Mouse (Mus musculus) C2C12 (cell line): Measurements from ENCODE around the gene Cep250.

ENCODE experiments used
- CEBPB ChIP-seq: IDR thresholded peaks from one replicate; pipeline ENCODE4 v1.6.1; 2011; ENCODE audit warnings: low read depth, mild to moderate bottlenecking, control low read depth, moderate library complexity
- CTCF ChIP-seq: IDR thresholded peaks from one replicate; pipeline ENCODE4 v1.5.1; 2011; ENCODE audit not compliant: control insufficient read depth, insufficient read depth, insufficient read length
- MAX ChIP-seq: IDR thresholded peaks from one replicate; pipeline ENCODE4 v1.6.1; 2011; ENCODE audit warnings: mild to moderate bottlenecking, control low read depth
- MYOD1 ChIP-seq: IDR thresholded peaks from one replicate; pipeline ENCODE4 v1.6.1; 2011; ENCODE audit warnings: low read depth; ENCODE audit not compliant: control insufficient read depth, insufficient read length
- MYOG ChIP-seq: IDR thresholded peaks from one replicate; pipeline ENCODE4 v1.6.1; 2011; ENCODE audit not compliant: control insufficient read depth, insufficient read length; ENCODE audit errors: extremely low read depth
- USF1 ChIP-seq: IDR thresholded peaks from one replicate; pipeline ENCODE4 v1.6.1; 2011; ENCODE audit warnings: low read depth, mild to moderate bottlenecking, control low read depth, moderate library complexity

GRCm38 (mm10) chr2:156005393-156005792, 49.1 kb downstream of the Cep250 start:
- TF ChIP-seq CTCF = no peak
- TF ChIP-seq MAX = no peak
- no peak for TF ChIP-seq MYOG
- TF ChIP-seq CEBPB = no peak
- TF ChIP-seq USF1 = no peak
- no peak for TF ChIP-seq MYOD1
